Mouse (Mus musculus): Measurements from ENCODE around the gene Itm2c. TPM values are rescaled to one million over a fixed set of nuclear protein-coding genes. Genes with fewer than 3 reads are reported as not detected.

The Itm2c gene
- polyA plus RNA-seq (2012; rRNA removed) = 394 and 495 TPM in 2 replicates

DNA sequence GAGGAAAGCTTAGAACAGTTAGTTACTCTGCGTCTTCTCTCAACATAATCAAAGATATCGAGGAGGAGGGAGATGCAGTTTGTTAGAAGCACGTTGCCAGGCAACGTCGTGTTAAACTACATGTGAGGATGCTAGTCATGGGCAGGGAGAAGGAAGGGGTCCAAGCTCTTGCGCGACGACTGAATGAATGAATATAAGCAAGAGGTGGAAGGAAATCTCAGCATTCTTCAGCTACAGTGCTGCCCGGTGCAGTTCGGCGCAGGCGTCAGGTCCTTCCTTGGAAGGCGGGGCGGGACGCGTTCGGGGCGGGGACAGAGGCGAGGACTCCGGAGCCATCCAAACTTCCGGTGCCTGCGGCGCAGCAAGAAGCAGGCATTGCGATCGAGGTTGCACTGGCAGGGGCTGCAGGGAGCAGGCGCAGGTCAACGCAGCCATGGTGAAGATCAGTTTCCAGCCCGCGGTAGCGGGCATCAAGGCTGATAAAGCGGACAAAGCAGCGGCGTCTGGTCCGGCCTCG, at the start of gene Itm2c:
Gene Itm2c, plus strand, starts transcription at position 51 of the 517 bp plus-strand sequence.

DNA sequence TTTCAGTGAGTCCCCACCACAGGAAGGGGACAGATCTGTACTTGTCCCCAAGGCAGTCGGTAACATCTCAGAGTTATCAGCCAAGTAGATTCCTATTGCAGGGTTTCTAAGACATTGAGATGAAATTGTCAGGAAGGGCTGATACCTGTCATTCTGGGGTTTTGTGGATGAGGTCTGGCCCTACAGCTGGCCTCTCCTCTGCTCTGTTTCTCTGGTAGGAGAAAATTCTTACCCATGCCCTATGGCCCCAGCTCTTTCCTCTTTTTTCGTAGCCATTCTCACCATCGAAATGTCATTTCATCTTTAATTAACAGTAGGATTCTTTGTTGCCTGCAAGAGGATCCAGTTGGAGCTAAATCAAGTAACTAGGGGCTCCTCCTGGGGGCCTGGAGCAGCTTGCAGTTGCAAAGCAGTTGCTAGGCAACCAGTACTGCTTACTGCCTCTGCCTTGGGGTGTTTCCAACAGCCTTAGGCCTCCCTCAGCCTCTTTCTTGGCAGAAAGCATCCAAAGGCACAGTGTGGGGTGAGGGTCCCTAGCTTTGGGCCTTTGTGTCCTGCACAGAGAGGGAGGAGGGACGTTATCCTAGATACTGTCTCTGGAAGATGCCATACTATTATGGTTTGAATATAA, 34.1 kb downstream of the Itm2c start, which contains the start of gene 4933407L21Rik:
Gene 4933407L21Rik, plus strand, starts transcription at position 427 of the 631 bp plus-strand sequence.

Other genes with a start within 250 kb of the Itm2c start
- 8.1 and 9.3 TPM in 2 replicates for gene Sp100, start 244.3 kb upstream of the Itm2c start, polyA plus RNA-seq (2012; rRNA removed)
- gene A630001G21Rik, start 115.6 kb upstream of the Itm2c start, polyA plus RNA-seq (2012; rRNA removed) = 0.36 and 1.4 TPM in 2 replicates
- 45.8 and 57.7 TPM in 2 replicates for gene Cab39, start 100.8 kb upstream of the Itm2c start, polyA plus RNA-seq (2012; rRNA removed)
- gene 4933407L21Rik, start 34.2 kb downstream of the Itm2c start, polyA plus RNA-seq (2012; rRNA removed) = 0.40 and 0.45 TPM in 2 replicates
- 0.26 and 0.27 TPM in 2 replicates for gene Gpr55, start 66.7 kb downstream of the Itm2c start, polyA plus RNA-seq (2012; rRNA removed)
- gene Spata3, start 122.5 kb downstream of the Itm2c start, polyA plus RNA-seq (2012; rRNA removed) = not detected in 2 replicates
- gene 2810459M11Rik, start 151.6 kb downstream of the Itm2c start, polyA plus RNA-seq (2012; rRNA removed) = 2.0 and 4.4 TPM in 2 replicates
- gene Psmd1, start 170.1 kb downstream of the Itm2c start, polyA plus RNA-seq (2012; rRNA removed) = 59.8 and 75.1 TPM in 2 replicates
- 0.25 and 0.84 TPM in 2 replicates for gene Htr2b, start 217.7 kb downstream of the Itm2c start, polyA plus RNA-seq (2012; rRNA removed)
- gene Gm21972, start 239.4 kb downstream of the Itm2c start, polyA plus RNA-seq (2012; rRNA removed) = 0.34 TPM in 1 of 2 replicates, not detected in the other